ENCODE assay signal across 8 mouse cellular contexts in the genomic region with DNA sequence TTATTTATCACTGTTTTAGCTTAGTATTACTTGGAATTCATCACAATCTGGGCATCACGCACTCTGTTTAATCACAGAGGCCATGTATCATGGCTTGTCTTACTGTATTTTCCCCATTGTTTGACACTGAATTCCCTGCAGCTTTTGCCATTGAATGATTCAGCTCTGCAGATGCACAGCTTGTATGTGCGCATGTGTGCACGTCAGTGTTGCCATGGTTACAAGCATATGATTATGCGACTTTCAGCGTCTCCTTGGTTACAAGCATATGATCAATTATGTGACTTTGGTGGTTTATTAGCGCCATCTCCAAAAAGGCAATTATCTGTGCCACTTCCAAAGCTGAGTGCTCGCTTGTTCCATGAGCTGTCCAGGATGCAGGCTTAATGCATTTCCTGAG. TPM values are rescaled to one million over a fixed set of nuclear protein-coding genes. Genes with fewer than 3 reads are reported as not detected.
DNase-seq lines count a peak whose midpoint lies in the region; ATAC-seq and TF ChIP-seq lines count a peak whose summit lies in the region.

No protein-coding gene starts in this region.

- no peak overlapping the region for H3K4me3 ChIP-seq in heart, embryonic 12.5 days
- peak overlapping the region; percentile 39 for H3K4me3 ChIP-seq in hindbrain, postnatal 0 days (ENCODE audit: low read length)
- H3K4me3 ChIP-seq in midbrain, embryonic 13.5 days (replicated peaks) = peak overlapping the region; percentile 49

- no peak overlapping the region for H3K4me2 ChIP-seq in heart, embryonic 12.5 days
- H3K4me2 ChIP-seq in hindbrain, postnatal 0 days (ENCODE audit: low read depth, low read length) = peak overlapping the region; percentile 55
- H3K4me2 ChIP-seq in midbrain, embryonic 13.5 days (replicated peaks) = peak overlapping the region; percentile 55

- peaks cover 26% of the 10 kb centered on the region for H3K9me3 ChIP-seq in heart, embryonic 12.5 days (replicated peaks)
- H3K9me3 ChIP-seq in hindbrain, postnatal 0 days (ENCODE audit: low read length) = no peaks in the 10 kb centered on the region
- peaks cover 12% of the 10 kb centered on the region; the same call in 1 of the 2 replicates for H3K9me3 ChIP-seq in midbrain, embryonic 13.5 days

- no peaks in the 10 kb centered on the region for H3K27me3 ChIP-seq in heart, embryonic 12.5 days (replicated peaks)
- H3K27me3 ChIP-seq in hindbrain, postnatal 0 days (ENCODE audit: insufficient read depth, low read length) = no peaks in the 10 kb centered on the region
- no peaks in the 10 kb centered on the region for H3K27me3 ChIP-seq in midbrain, embryonic 13.5 days

- peak; percentile 71 for DNase-seq in heart, adult 11 months
- DNase-seq in hindbrain, postnatal 0 days (ENCODE audit: low spot score) = peak; percentile 93
- DNase-seq in telencephalon, adult 2 months (ENCODE audit: low read depth, low spot score) = peak; percentile 92
- DNase-seq in thymus, adult 18-20 months = no peak
- DNase-seq in B cell, adult 2 months = no peak

- ATAC-seq in heart, embryonic 12.5 days (ENCODE audit: insufficient number of reproducible peaks, low FRiP score) = no peak
- ATAC-seq in hindbrain, postnatal 0 days = peak; percentile 58
- peak; percentile 58 for ATAC-seq in midbrain, embryonic 13.5 days
- ATAC-seq in granulocyte monocyte progenitor cell, adult 5-6 weeks (replicated peaks; ENCODE audit: poor library complexity, severe bottlenecking) = no peak

- TF ChIP-seq CTCF in hindbrain, postnatal 0 days (IDR thresholded peaks at IDR 0.05; ENCODE audit: low read depth) = no peak

- peaks cover 57% of the 10 kb centered on the region for H3K36me3 ChIP-seq in heart, embryonic 12.5 days
- H3K36me3 ChIP-seq in hindbrain, postnatal 0 days (ENCODE audit: insufficient read depth, low read length) = peaks cover 26% of the 10 kb centered on the region
- peaks cover 59% of the 10 kb centered on the region for H3K36me3 ChIP-seq in midbrain, embryonic 13.5 days

- H3K27ac ChIP-seq in heart, embryonic 12.5 days (ENCODE audit: poor library complexity, severe bottlenecking) = no peak overlapping the region
- H3K27ac ChIP-seq in hindbrain, postnatal 0 days = peak overlapping the region; percentile 77
- H3K27ac ChIP-seq in midbrain, embryonic 13.5 days = peak overlapping the region; percentile 87

- no peaks in the 10 kb centered on the region for H3K4me1 ChIP-seq in heart, embryonic 12.5 days (replicated peaks)
- no peaks in the 10 kb centered on the region for H3K4me1 ChIP-seq in hindbrain, postnatal 0 days (ENCODE audit: insufficient read depth, low read length)
- H3K4me1 ChIP-seq in midbrain, embryonic 13.5 days (replicated peaks) = peaks cover 20% of the 10 kb centered on the region

- 76% methylated on average over 7 of the region's 7 CpGs for WGBS in heart, embryonic 12.5 days
- WGBS in hindbrain, postnatal 0 days = 11% methylated on average over 7 of the region's 7 CpGs
- WGBS in midbrain, embryonic 13.5 days = 16% methylated on average over 7 of the region's 7 CpGs

- no peak overlapping the region for H3K9ac ChIP-seq in heart, embryonic 12.5 days
- H3K9ac ChIP-seq in hindbrain, postnatal 0 days (replicated peaks; ENCODE audit: low read length) = peak overlapping the region; percentile 51; the same call in 1 of the 2 replicates
- peak overlapping the region; percentile 63 for H3K9ac ChIP-seq in midbrain, embryonic 13.5 days (replicated peaks)

RNA-seq across cellular contexts. Expression of gene Mcmbp, which starts 49.5 kb away (rescaled TPM):
- 46.6 and 49.4 TPM in 2 replicates for polyA plus RNA-seq in heart, embryonic 12.5 days (2016; fragmentation: Nextera tagmentation; extraction: Ambion mirVana)
- total RNA-seq in hindbrain, postnatal 0 days (2014; rRNA removed) = 28.7 and 39.4 TPM in 2 replicates
- 38.5 and 41.2 TPM in 2 replicates for polyA plus RNA-seq in hindbrain, postnatal 0 days (2015; fragmentation: Nextera tagmentation; extraction: Ambion mirVana)
- 60.7 and 65.0 TPM in 2 replicates for polyA plus RNA-seq in midbrain, embryonic 13.5 days (2015; fragmentation: Nextera tagmentation; extraction: Ambion mirVana)
- total RNA-seq in granulocyte monocyte progenitor cell, adult 5-6 weeks (2014; fragmentation: Nextera tagmentation) = 87.6 and 96.3 TPM in 2 replicates
- 64.0 and 73.3 TPM in 2 replicates for total RNA-seq in granulocyte monocyte progenitor cell, adult 5-6 weeks (2017)

RNA-seq across cellular contexts. Expression of gene Sec23ip, which starts 53.9 kb away (rescaled TPM):
- polyA plus RNA-seq in heart, embryonic 12.5 days (2016; fragmentation: Nextera tagmentation; extraction: Ambion mirVana) = 36.9 and 39.1 TPM in 2 replicates
- 18.7 and 19.0 TPM in 2 replicates for total RNA-seq in hindbrain, postnatal 0 days (2014; rRNA removed)
- 24.6 and 26.1 TPM in 2 replicates for polyA plus RNA-seq in hindbrain, postnatal 0 days (2015; fragmentation: Nextera tagmentation; extraction: Ambion mirVana)
- polyA plus RNA-seq in midbrain, embryonic 13.5 days (2015; fragmentation: Nextera tagmentation; extraction: Ambion mirVana) = 42.3 and 44.6 TPM in 2 replicates
- total RNA-seq in granulocyte monocyte progenitor cell, adult 5-6 weeks (2014; fragmentation: Nextera tagmentation) = 29.6 and 32.0 TPM in 2 replicates
- 42.6 and 46.0 TPM in 2 replicates for total RNA-seq in granulocyte monocyte progenitor cell, adult 5-6 weeks (2017)

Comparison
In these comparisons a context has a peak if more than half of its experiments do, and no peak if none do; other contexts are left out.
1. DNase-seq: peak in heart, adult 11 months (single experiment), hindbrain, postnatal 0 days (single experiment) and telencephalon, adult 2 months (single experiment); none in thymus, adult 18-20 months (0 of 2) and B cell, adult 2 months (0 of 2).
2. ATAC-seq: peak in hindbrain, postnatal 0 days (single experiment) and midbrain, embryonic 13.5 days (single experiment); none in heart, embryonic 12.5 days (single experiment) and granulocyte monocyte progenitor cell, adult 5-6 weeks (single experiment).